Comparison of ENCODE assay signal across 17 mouse cellular contexts in genomic region chr9:21126259-21126627, GRCm38 (mm10). TPM values are rescaled to one million over a fixed set of nuclear protein-coding genes. Genes with fewer than 3 reads are reported as not detected.
A peak's percentile ranks its signal among the peaks of the same experiment; 100 is the strongest.
DNase-seq lines count a peak whose midpoint lies in the region; ATAC-seq and TF ChIP-seq lines count a peak whose summit lies in the region.
"Had no signal": no experiment of that assay in that cellular context is flagged by ENCODE, and none has a peak within 500 bp of the region (broad histone marks: within the 10 kb centered on the region; RNA-seq: fewer than 3 reads in every experiment).

No protein-coding gene starts in this region.

- peaks cover 47% of the 10 kb centered on the region for H3K36me3 ChIP-seq in liver, embryonic 15.5 days (replicated peaks)
- H3K36me3 ChIP-seq in liver, embryonic 12.5 days, result peaks cover 46% of the 10 kb centered on the region
- H3K36me3 ChIP-seq in G1E (replicated peaks), result peaks cover 82% of the 10 kb centered on the region

- H3K9ac ChIP-seq in liver, embryonic 15.5 days, result no peak overlapping the region
- H3K9ac ChIP-seq in liver, embryonic 12.5 days, result no peak overlapping the region
- H3K9ac ChIP-seq: forebrain, embryonic 13.5 days; hindbrain, embryonic 13.5 days; limb, embryonic 13.5 days had no signal

- 0 out of 2 replicates have a peak overlapping the region, but pooled peaks have one; percentile 1 for H3K27ac ChIP-seq in liver, embryonic 15.5 days (replicated peaks)
- H3K27ac ChIP-seq in liver, embryonic 12.5 days, result no peak overlapping the region
- H3K27ac ChIP-seq: forebrain, embryonic 13.5 days; gastrocnemius, adult 2 months; hindbrain, embryonic 13.5 days; left cerebral cortex, adult 2 months; limb, embryonic 13.5 days had no signal

- no peaks in the 10 kb centered on the region for H3K27me3 ChIP-seq in liver, embryonic 15.5 days
- no peaks in the 10 kb centered on the region for H3K27me3 ChIP-seq in liver, embryonic 12.5 days (replicated peaks)
- H3K27me3 ChIP-seq in G1E (ENCODE audit: insufficient read depth, low read length), result no peaks in the 10 kb centered on the region
- H3K27me3 ChIP-seq: forebrain, embryonic 13.5 days; hindbrain, embryonic 13.5 days; limb, embryonic 13.5 days had no signal

- WGBS in liver, embryonic 15.5 days (ENCODE audit: insufficient replicate concordance), result 31% methylated on average over 2 of the region's 2 CpGs
- WGBS in liver, embryonic 12.5 days (ENCODE audit: insufficient replicate concordance), result 51% methylated on average over 2 of the region's 2 CpGs

- no peaks in the 10 kb centered on the region for H3K9me3 ChIP-seq in liver, embryonic 15.5 days (replicated peaks)
- H3K9me3 ChIP-seq in liver, embryonic 12.5 days (replicated peaks), result no peaks in the 10 kb centered on the region
- no peaks in the 10 kb centered on the region for H3K9me3 ChIP-seq in G1E (replicated peaks)
- H3K9me3 ChIP-seq: forebrain, embryonic 13.5 days; hindbrain, embryonic 13.5 days; limb, embryonic 13.5 days had no signal

- peaks cover 25% of the 10 kb centered on the region for H3K4me1 ChIP-seq in liver, embryonic 15.5 days (replicated peaks)
- H3K4me1 ChIP-seq in liver, embryonic 12.5 days, result peaks cover 17% of the 10 kb centered on the region
- H3K4me1 ChIP-seq in G1E (ENCODE audit: insufficient read depth, low read depth, low read length), result peaks cover 30% of the 10 kb centered on the region

- DNase-seq in G1E (ENCODE audit: low spot score), result peak; percentile 34
- no peak for DNase-seq in right cerebral cortex, postnatal 10 days (ENCODE audit: low spot score in 2 of 2)
- no peak for DNase-seq in thymus, adult 18-20 months
- DNase-seq: cerebellum, adult 9-10 months; gastrocnemius, adult 2 months; kidney, adult 11 months; kidney, postnatal 4 days; right cerebral cortex, postnatal 14 days; thymus, postnatal 14 days had no signal

- TF ChIP-seq CTCF in G1E (IDR thresholded peaks at IDR 0.05; ENCODE audit: low read depth, low read length), result no peak

- no peak overlapping the region for H3K4me2 ChIP-seq in liver, embryonic 15.5 days
- no peak overlapping the region for H3K4me2 ChIP-seq in liver, embryonic 12.5 days
- H3K4me2 ChIP-seq: forebrain, embryonic 13.5 days; hindbrain, embryonic 13.5 days; limb, embryonic 13.5 days had no signal

- no peak overlapping the region for H3K4me3 ChIP-seq in liver, embryonic 15.5 days (replicated peaks)
- H3K4me3 ChIP-seq in liver, embryonic 12.5 days, result no peak overlapping the region
- no peak overlapping the region for H3K4me3 ChIP-seq in G1E (ENCODE audit: low read depth, low read length)
- H3K4me3 ChIP-seq: forebrain, embryonic 13.5 days; gastrocnemius, adult 2 months; hindbrain, embryonic 13.5 days; left cerebral cortex, adult 2 months; limb, embryonic 13.5 days had no signal

- no peak for ATAC-seq in liver, embryonic 15.5 days (ENCODE audit: insufficient read depth)
- no peak for ATAC-seq in liver, embryonic 12.5 days
- no peak for ATAC-seq in G1E (ENCODE audit: extremely low read depth, insufficient number of reproducible peaks, low FRiP score, poor library complexity, severe bottlenecking)
- ATAC-seq in common myeloid progenitor, adult 5-6 weeks (replicated peaks; ENCODE audit: low read depth, poor library complexity, severe bottlenecking), result peak; percentile 50
- ATAC-seq in megakaryocyte-erythroid progenitor cell, adult 5-6 weeks (replicated peaks; ENCODE audit: low FRiP score, low TSS enrichment, poor library complexity, severe bottlenecking), result peak; percentile 82
- ATAC-seq: forebrain, embryonic 13.5 days had no signal

RNA-seq across cellular contexts. Expression of gene Tyk2, which starts 4.8 kb away (rescaled TPM):
- 7.4 and 8.8 TPM in 2 replicates for polyA plus RNA-seq in liver, embryonic 15.5 days (2015; fragmentation: Nextera tagmentation; extraction: Ambion mirVana)
- 8.5 and 10.4 TPM in 2 replicates for polyA plus RNA-seq in liver, embryonic 12.5 days (2016; fragmentation: Nextera tagmentation; extraction: Ambion mirVana)
- 16.1 and 16.6 TPM in 2 replicates for total RNA-seq in G1E (2014; fragmentation: Nextera tagmentation)
- 17.4 and 19.0 TPM in 2 replicates for total RNA-seq in G1E (2017)
- polyA plus RNA-seq in G1E (2012), result 17.3 and 19.0 TPM in 2 replicates
- total RNA-seq in common myeloid progenitor, adult 5-6 weeks (2017), result 11.8 and 13.8 TPM in 2 replicates
- 24.9 and 40.0 TPM in 2 replicates for total RNA-seq in megakaryocyte-erythroid progenitor cell, adult 5-6 weeks (2014; fragmentation: Nextera tagmentation)
- total RNA-seq in megakaryocyte-erythroid progenitor cell, adult 5-6 weeks (2017), result 13.2 and 14.4 TPM in 2 replicates

RNA-seq across cellular contexts. Expression of gene Cdc37, which starts 23.5 kb away (rescaled TPM):
- 115 and 122 TPM in 2 replicates for polyA plus RNA-seq in liver, embryonic 15.5 days (2015; fragmentation: Nextera tagmentation; extraction: Ambion mirVana)
- polyA plus RNA-seq in liver, embryonic 12.5 days (2016; fragmentation: Nextera tagmentation; extraction: Ambion mirVana), result 221 and 228 TPM in 2 replicates
- total RNA-seq in G1E (2014; fragmentation: Nextera tagmentation), result 80.4 and 86.7 TPM in 2 replicates
- 124 and 193 TPM in 2 replicates for total RNA-seq in G1E (2017)
- 213 and 280 TPM in 2 replicates for polyA plus RNA-seq in G1E (2012)
- 348 and 349 TPM in 2 replicates for total RNA-seq in common myeloid progenitor, adult 5-6 weeks (2017)
- 182 and 193 TPM in 2 replicates for total RNA-seq in megakaryocyte-erythroid progenitor cell, adult 5-6 weeks (2014; fragmentation: Nextera tagmentation)
- 385 and 442 TPM in 2 replicates for total RNA-seq in megakaryocyte-erythroid progenitor cell, adult 5-6 weeks (2017)

RNA-seq across cellular contexts. Expression of gene Raver1, which starts 34.4 kb away (rescaled TPM):
- 21.7 and 23.4 TPM in 2 replicates for polyA plus RNA-seq in liver, embryonic 15.5 days (2015; fragmentation: Nextera tagmentation; extraction: Ambion mirVana)
- 39.8 and 43.8 TPM in 2 replicates for polyA plus RNA-seq in liver, embryonic 12.5 days (2016; fragmentation: Nextera tagmentation; extraction: Ambion mirVana)
- total RNA-seq in G1E (2014; fragmentation: Nextera tagmentation), result 35.1 and 72.2 TPM in 2 replicates
- 18.5 and 19.6 TPM in 2 replicates for total RNA-seq in G1E (2017)
- 0.62 and 0.92 TPM in 2 replicates for polyA plus RNA-seq in G1E (2012)
- total RNA-seq in common myeloid progenitor, adult 5-6 weeks (2017), result 30.2 and 38.9 TPM in 2 replicates
- total RNA-seq in megakaryocyte-erythroid progenitor cell, adult 5-6 weeks (2014; fragmentation: Nextera tagmentation), result 66.3 and 81.1 TPM in 2 replicates
- total RNA-seq in megakaryocyte-erythroid progenitor cell, adult 5-6 weeks (2017), result 12.9 and 16.8 TPM in 2 replicates

RNA-seq across cellular contexts. Expression of gene Gm38431, which starts 34.4 kb away (rescaled TPM):
- polyA plus RNA-seq in liver, embryonic 15.5 days (2015; fragmentation: Nextera tagmentation; extraction: Ambion mirVana), result 1.9 and 2.4 TPM in 2 replicates
- 1.2 and 2.1 TPM in 2 replicates for polyA plus RNA-seq in liver, embryonic 12.5 days (2016; fragmentation: Nextera tagmentation; extraction: Ambion mirVana)
- total RNA-seq in G1E (2014; fragmentation: Nextera tagmentation) (95.6 and 162 TPM in 2 replicates), G1E (2017) (2.1 and 2.8 TPM in 2 replicates)
- polyA plus RNA-seq in G1E (2012), result 382 and 444 TPM in 2 replicates
- total RNA-seq in common myeloid progenitor, adult 5-6 weeks (2017), result 4.4 and 8.4 TPM in 2 replicates
- total RNA-seq in megakaryocyte-erythroid progenitor cell, adult 5-6 weeks (2014; fragmentation: Nextera tagmentation), result 38.6 and 39.7 TPM in 2 replicates
- total RNA-seq in megakaryocyte-erythroid progenitor cell, adult 5-6 weeks (2017), result 5.9 and 15.6 TPM in 2 replicates

RNA-seq across cellular contexts. Expression of gene Pde4a, which starts 39.3 kb away (rescaled TPM):
- 1.7 and 1.8 TPM in 2 replicates for polyA plus RNA-seq in liver, embryonic 15.5 days (2015; fragmentation: Nextera tagmentation; extraction: Ambion mirVana)
- polyA plus RNA-seq in liver, embryonic 12.5 days (2016; fragmentation: Nextera tagmentation; extraction: Ambion mirVana), result 2.6 and 2.9 TPM in 2 replicates
- total RNA-seq in G1E (2014; fragmentation: Nextera tagmentation) (2.5 and 2.9 TPM in 2 replicates), G1E (2017) (1.5 and 1.7 TPM in 2 replicates)
- 1.4 and 1.5 TPM in 2 replicates for polyA plus RNA-seq in G1E (2012)
- 5.4 and 10.9 TPM in 2 replicates for total RNA-seq in common myeloid progenitor, adult 5-6 weeks (2017)
- total RNA-seq in megakaryocyte-erythroid progenitor cell, adult 5-6 weeks (2014; fragmentation: Nextera tagmentation), result 23.5 and 24.3 TPM in 2 replicates
- 2.2 and 3.8 TPM in 2 replicates for total RNA-seq in megakaryocyte-erythroid progenitor cell, adult 5-6 weeks (2017)

Comparison
In these comparisons a context has a peak if more than half of its experiments do, and no peak if none do; other contexts are left out.
1. ATAC-seq: peak in common myeloid progenitor, adult 5-6 weeks (single experiment) and megakaryocyte-erythroid progenitor cell, adult 5-6 weeks (single experiment); none in liver, embryonic 15.5 days (single experiment), liver, embryonic 12.5 days (single experiment) and G1E (single experiment).